Mouse (Mus musculus) midbrain, embryonic 12.5 days (tissue): Measurements from ENCODE around the gene Rnase4. TPM values are rescaled to one million over a fixed set of nuclear protein-coding genes. Genes with fewer than 3 reads are reported as not detected.

Experiments used
- polyA plus RNA-seq: library from polyadenylated mRNA; unstranded; fragments of >200 nt; fragmentation: Nextera tagmentation; extraction: Ambion mirVana; gene quantifications from 2 replicates; pipeline ENCODE4 v1.2.1, GENCODE M21; 2016

Rnase4 gene
- polyA plus RNA-seq, 1 experiment from 2014 or later: 14.2 TPM

Other genes starting within 250 kb of the Rnase4 start
- 3.7 and 5.1 TPM in 2 replicates for gene Tep1, start 220.5 kb upstream of the Rnase4 start, polyA plus RNA-seq
- 0.35 and 0.60 TPM in 2 replicates for gene Klhl33, start 193.6 kb upstream of the Rnase4 start, polyA plus RNA-seq
- gene Osgep, start 166.2 kb upstream of the Rnase4 start, polyA plus RNA-seq: 141 and 147 TPM in 2 replicates
- 321 and 333 TPM in 2 replicates for gene Apex1, start 166.1 kb upstream of the Rnase4 start, polyA plus RNA-seq
- 68.3 and 72.8 TPM in 2 replicates for gene Pip4p1, start 160.2 kb upstream of the Rnase4 start, polyA plus RNA-seq
- 50.0 and 50.1 TPM in 2 replicates for gene Pnp, start 160.0 kb upstream of the Rnase4 start, polyA plus RNA-seq
- not detected in 2 replicates for gene Gm49342, start 146.6 kb upstream of the Rnase4 start, polyA plus RNA-seq
- gene Pnp2, start 135.1 kb upstream of the Rnase4 start, polyA plus RNA-seq: 0.46 and 0.52 TPM in 2 replicates
- gene Rnase10, start 83.3 kb upstream of the Rnase4 start, polyA plus RNA-seq: not detected in 2 replicates
- not detected in 2 replicates for gene Rnase9, start 49.2 kb upstream of the Rnase4 start, polyA plus RNA-seq
- not detected in 2 replicates for gene Rnase11, start 40.9 kb upstream of the Rnase4 start, polyA plus RNA-seq
- not detected in 2 replicates for gene Rnase12, start 33.4 kb upstream of the Rnase4 start, polyA plus RNA-seq
- gene Olfr750, start 16.6 kb upstream of the Rnase4 start, polyA plus RNA-seq: 0.03 TPM in 1 of 2 replicates, not detected in the other
- gene Ang, start 73 bp downstream of the Rnase4 start, polyA plus RNA-seq: 1.9 and 3.2 TPM in 2 replicates
- gene Eddm3b, start 23.3 kb downstream of the Rnase4 start, polyA plus RNA-seq: not detected in 2 replicates
- 0.43 and 0.50 TPM in 2 replicates for gene Rnase6, start 32.8 kb downstream of the Rnase4 start, polyA plus RNA-seq
- gene Rnase1, start 55.7 kb downstream of the Rnase4 start, polyA plus RNA-seq: not detected in 2 replicates
- not detected in 2 replicates for gene Rnase2b, start 71.2 kb downstream of the Rnase4 start, polyA plus RNA-seq
- not detected in 2 replicates for gene Ang2, start 108.1 kb downstream of the Rnase4 start, polyA plus RNA-seq
- gene Ear14, start 112.3 kb downstream of the Rnase4 start, polyA plus RNA-seq: not detected in 2 replicates
- not detected in 2 replicates for gene Rnase2a, start 165.0 kb downstream of the Rnase4 start, polyA plus RNA-seq